Mouse (Mus musculus) neural tube, embryonic 11.5 days (tissue): ENCODE data around the gene Olfm3. TPM values are rescaled to one million over a fixed set of nuclear protein-coding genes. Genes with fewer than 3 reads are reported as not detected.

Source experiments
- ATAC-seq: fragments of 200-750 bp; cut with Nextera tagmentation; 2 replicates; pipeline ENCODE4 v1.8.0; 2017; ENCODE audit warnings: moderate number of reproducible peaks, mild to moderate bottlenecking, moderate TSS enrichment, moderate library complexity; ENCODE audit not compliant: insufficient read depth, low FRiP score, low TSS enrichment
- DNase-seq: peaks from one replicate; pipeline ENCODE4 v3.0.0-alpha.2; 2015; ENCODE audit warnings: low spot score
- H3K27ac ChIP-seq: fragments of 300-500 bp; sonication (generic); 2 replicates; pipeline ENCODE4 v1.5.1; 2014; ENCODE audit warnings: low read depth, mild to moderate bottlenecking, low read length
- H3K27me3 ChIP-seq: fragments of 300-500 bp; sonication (generic); 2 replicates; pipeline ENCODE4 v1.6.1; 2014; ENCODE audit warnings: mild to moderate bottlenecking, low read length, mixed read lengths; ENCODE audit not compliant: control insufficient read depth, insufficient read depth
- H3K36me3 ChIP-seq: fragments of 300-500 bp; sonication (generic); 2 replicates; pipeline ENCODE4 v1.6.1; 2014; ENCODE audit warnings: mild to moderate bottlenecking, low read length, moderate library complexity, mixed read lengths; ENCODE audit not compliant: control insufficient read depth, insufficient read depth
- H3K4me1 ChIP-seq: fragments of 300-500 bp; sonication (generic); 2 replicates; pipeline ENCODE4 v1.6.1; 2014; ENCODE audit warnings: low read length, mixed read lengths; ENCODE audit not compliant: control insufficient read depth, insufficient read depth
- H3K4me2 ChIP-seq: fragments of 300-500 bp; sonication (generic); 2 replicates; pipeline ENCODE4 v1.6.1; 2014; ENCODE audit warnings: low read depth, mild to moderate bottlenecking, moderate library complexity
- H3K4me3 ChIP-seq: fragments of 300-500 bp; sonication (generic); 2 replicates; pipeline ENCODE4 v1.5.1; 2014; ENCODE audit warnings: low read depth, low read length
- H3K9ac ChIP-seq: fragments of 300-500 bp; sonication (generic); 2 replicates; pipeline ENCODE4 v1.6.1; 2014; ENCODE audit warnings: mild to moderate bottlenecking, low read length
- H3K9me3 ChIP-seq: fragments of 300-500 bp; sonication (generic); 2 replicates; pipeline ENCODE4 v1.6.1; 2016; ENCODE audit warnings: low read length; ENCODE audit not compliant: control insufficient read depth
- WGBS: fragments of 180-500 bp; shearing (Covaris S2); extraction: QIAGEN DNeasy Blood & Tissue Kit; methylation state at CpG from one replicate; pipeline ENCODE4 v1.1.7; 2014; 5-methylcytosine and 5-hydroxymethylcytosine counted together
- polyA plus RNA-seq: library from polyadenylated mRNA; unstranded; fragments of >200 nt; fragmentation: Nextera tagmentation; extraction: Ambion mirVana; gene quantifications from 2 replicates; pipeline ENCODE4 v1.2.1, GENCODE M21; 2014

The Olfm3 gene
- polyA plus RNA-seq, 1 experiment from 2014 or later: 1.4 TPM

DNA sequence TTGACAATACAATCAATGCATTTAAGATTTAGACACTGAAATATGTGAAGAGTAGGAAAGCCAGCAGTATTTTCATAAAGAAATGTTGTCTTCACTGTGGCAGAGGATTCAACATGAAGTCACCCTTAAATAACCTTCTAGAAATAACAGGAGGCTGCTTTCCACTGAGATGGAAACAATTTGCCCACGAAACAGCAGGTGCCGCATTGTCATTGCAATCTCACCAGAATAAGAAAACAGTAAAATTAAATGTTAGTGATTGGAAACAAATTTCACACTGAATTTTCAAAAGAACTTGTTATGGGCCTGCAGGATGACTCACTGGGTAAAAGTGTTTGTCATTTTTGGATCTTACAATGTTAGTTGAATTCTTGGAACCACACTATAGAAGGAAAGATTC lies 29.0 kb downstream of the Olfm3 start:
- DNase-seq: no peak
- ATAC-seq: no peak
- Histone ChIP-seq H3K4me2 (no peak overlapping the region), H3K36me3 (no peaks in the 10 kb centered on the region), H3K27ac (no peak overlapping the region), H3K4me1 (no peaks in the 10 kb centered on the region), H3K27me3 (no peaks in the 10 kb centered on the region), H3K9ac (no peak overlapping the region), H3K9me3 (no peaks in the 10 kb centered on the region), H3K4me3 (no peak overlapping the region)
- 82% methylated on average over 2 of the region's 2 CpGs for WGBS

- no peaks in the 10 kb centered on the region for H3K4me1 ChIP-seq
- H3K27me3 ChIP-seq: no peaks in the 10 kb centered on the region
- no peak overlapping the region for H3K4me3 ChIP-seq
- no peak for DNase-seq
- H3K27ac ChIP-seq: no peak overlapping the region
- no peak overlapping the region for H3K4me2 ChIP-seq
- no peaks in the 10 kb centered on the region for H3K9me3 ChIP-seq
- no peaks in the 10 kb centered on the region for H3K36me3 ChIP-seq
- H3K9ac ChIP-seq: no peak overlapping the region
- ATAC-seq: no peak
Observed at GRCm38 (mm10) chr3:114954904-114955303, 51.0 kb downstream of the Olfm3 start.

- H3K4me1 ChIP-seq: no peaks in the 10 kb centered on the region
- no peak for ATAC-seq
- no peaks in the 10 kb centered on the region for H3K36me3 ChIP-seq
- H3K4me2 ChIP-seq: no peak overlapping the region
- no peak overlapping the region for H3K27ac ChIP-seq
- DNase-seq: no peak
- H3K27me3 ChIP-seq: no peaks in the 10 kb centered on the region
- H3K9ac ChIP-seq: no peak overlapping the region
- H3K4me3 ChIP-seq: no peak overlapping the region
- H3K9me3 ChIP-seq: no peaks in the 10 kb centered on the region
- 36% methylated on average over 7 of the region's 7 CpGs for whole genome bisulfite sequencing
Observed at GRCm38 (mm10) chr3:114959311-114959967, 55.6 kb downstream of the Olfm3 start.

GRCm38 (mm10) chr3:114962316-114963083 lies 58.6 kb downstream of the Olfm3 start:
- no peak overlapping the region for H3K4me3 ChIP-seq
- H3K4me1 ChIP-seq: no peaks in the 10 kb centered on the region
- no peak overlapping the region for H3K27ac ChIP-seq
- 77% methylated on average over 4 of the region's 4 CpGs for WGBS
- no peak overlapping the region for H3K4me2 ChIP-seq
- H3K36me3 ChIP-seq: no peaks in the 10 kb centered on the region
- no peaks in the 10 kb centered on the region for H3K27me3 ChIP-seq
- ATAC-seq: no peak
- H3K9ac ChIP-seq: no peak overlapping the region
- DNase-seq: no peak
- no peaks in the 10 kb centered on the region for H3K9me3 ChIP-seq

DNA sequence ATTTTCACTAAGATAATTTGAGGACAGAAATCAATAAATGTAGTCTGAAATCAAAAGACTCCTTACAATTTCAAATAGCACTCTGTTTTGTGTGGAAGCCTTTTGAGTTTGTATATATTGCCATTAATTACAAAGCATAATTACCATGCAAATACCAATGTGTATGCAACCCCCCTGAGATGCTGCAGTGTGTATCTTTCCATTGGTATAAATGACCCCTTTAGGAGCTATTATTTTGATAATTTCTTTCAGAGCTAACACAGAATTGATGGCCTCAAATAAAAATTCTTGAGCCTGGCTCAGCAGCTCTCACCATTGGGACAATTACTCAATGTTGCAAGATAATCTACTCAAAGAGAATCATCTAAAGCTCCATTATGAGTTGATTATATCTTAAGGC lies 67.3 kb downstream of the Olfm3 start:
- Histone ChIP-seq H3K27ac (no peak overlapping the region), H3K9ac (no peak overlapping the region), H3K4me1 (no peaks in the 10 kb centered on the region), H3K36me3 (no peaks in the 10 kb centered on the region), H3K27me3 (no peaks in the 10 kb centered on the region), H3K4me3 (no peak overlapping the region), H3K4me2 (no peak overlapping the region), H3K9me3 (no peaks in the 10 kb centered on the region)
- DNase-seq (no peak), ATAC-seq (0 out of 2 replicates have a peak, but pooled peaks have one; percentile 35)

GRCm38 (mm10) chr3:114972522-114972921 lies 68.6 kb downstream of the Olfm3 start:
- ATAC-seq: no peak

GRCm38 (mm10) chr3:114990828-114991227 lies 87.0 kb downstream of the Olfm3 start:
- no peak overlapping the region for H3K27ac ChIP-seq
- H3K27me3 ChIP-seq: no peaks in the 10 kb centered on the region
- H3K4me3 ChIP-seq: no peak overlapping the region
- 85% methylated on average over 2 of the region's 2 CpGs for WGBS
- no peaks in the 10 kb centered on the region for H3K36me3 ChIP-seq
- ATAC-seq (no peak), DNase-seq (no peak)
- no peaks in the 10 kb centered on the region for H3K4me1 ChIP-seq
- no peak overlapping the region for H3K4me2 ChIP-seq
- no peak overlapping the region for H3K9ac ChIP-seq
- H3K9me3 ChIP-seq: no peaks in the 10 kb centered on the region

More at GRCm38 (mm10) chr3:114972522-114972921, 68.6 kb downstream of the Olfm3 start:
- no peaks in the 10 kb centered on the region for H3K27me3 ChIP-seq
- H3K9ac ChIP-seq: no peak overlapping the region
- H3K27ac ChIP-seq: no peak overlapping the region
- H3K4me1 ChIP-seq: no peaks in the 10 kb centered on the region
- DNase-seq: no peak
- 68% methylated on average over 1 of the region's 1 CpGs for whole genome bisulfite sequencing
- no peak overlapping the region for H3K4me3 ChIP-seq
- no peaks in the 10 kb centered on the region for H3K9me3 ChIP-seq
- no peaks in the 10 kb centered on the region for H3K36me3 ChIP-seq
- no peak overlapping the region for H3K4me2 ChIP-seq

DNA sequence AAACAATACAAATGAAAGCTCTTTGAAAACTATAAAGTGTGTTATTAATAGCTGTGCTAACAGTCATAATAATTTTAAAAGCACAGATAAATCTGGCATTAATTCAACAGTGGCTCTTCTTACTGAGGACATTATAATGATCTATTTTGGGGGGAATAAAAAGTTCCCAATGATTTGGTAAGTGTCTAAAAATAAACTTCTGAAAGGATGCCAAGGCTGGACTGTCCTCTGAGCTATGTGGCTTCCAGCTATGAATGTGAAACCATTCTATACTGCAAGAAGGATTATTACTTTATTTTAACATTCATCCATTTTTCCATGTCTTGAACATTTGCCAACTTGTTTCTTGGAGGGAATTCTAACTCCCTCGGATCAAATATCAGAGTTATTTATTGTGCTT lies 92.1 kb downstream of the Olfm3 start:
- Histone ChIP-seq H3K27me3 (no peaks in the 10 kb centered on the region), H3K4me2 (no peak overlapping the region), H3K9me3 (no peaks in the 10 kb centered on the region), H3K4me1 (no peaks in the 10 kb centered on the region), H3K27ac (no peak overlapping the region), H3K4me3 (no peak overlapping the region), H3K9ac (no peak overlapping the region), H3K36me3 (no peaks in the 10 kb centered on the region)
- DNase-seq: no peak
- WGBS: 76% methylated on average over 1 of the region's 1 CpGs
- ATAC-seq: no peak

DNA sequence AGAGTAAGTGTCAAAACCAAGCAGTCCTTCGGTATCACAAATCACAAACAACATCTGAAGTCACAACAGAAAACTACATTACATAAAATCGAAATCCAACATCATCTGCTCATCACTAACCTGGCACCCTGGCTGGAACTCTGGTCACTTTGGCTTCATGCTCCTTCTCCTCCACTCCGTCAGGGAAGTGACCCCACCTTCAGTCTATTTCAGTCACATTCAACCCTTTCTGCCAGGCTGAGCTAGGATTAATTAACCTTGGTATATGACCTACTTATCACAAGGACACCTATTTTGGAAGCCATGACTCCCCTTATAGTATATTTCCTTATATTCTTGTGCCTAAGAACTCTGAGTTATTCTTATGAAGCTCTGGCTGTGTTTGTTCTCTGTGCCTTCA lies 123.7 kb downstream of the Olfm3 start:
- no peak overlapping the region for H3K4me3 ChIP-seq
- no peak for ATAC-seq
- no peak overlapping the region for H3K4me2 ChIP-seq
- no peak overlapping the region for H3K27ac ChIP-seq
- WGBS: 81% methylated on average over 3 of the region's 3 CpGs
- no peaks in the 10 kb centered on the region for H3K27me3 ChIP-seq
- no peaks in the 10 kb centered on the region for H3K9me3 ChIP-seq
- no peak for DNase-seq
- H3K4me1 ChIP-seq: no peaks in the 10 kb centered on the region
- H3K36me3 ChIP-seq: no peaks in the 10 kb centered on the region
- no peak overlapping the region for H3K9ac ChIP-seq
